Mouse (Mus musculus): ENCODE measurements at regions not wholly inside any gene's neighbourhood (a gene's known extent, or its start where the extent isn't known, plus 50 kb on each side); places are given as distances from the start of the nearest gene placed in this dataset.

GRCm38 (mm10) chr2:160236806-160237205 lies 97.2 kb downstream of the Gm826 start:
- TF ChIP-seq EP300 (IDR thresholded peaks at IDR 0.05; ENCODE audit: low read depth): no peak
- no peak for TF ChIP-seq CTCF (IDR thresholded peaks at IDR 0.05; ENCODE audit: low read depth)

Measured in heart, postnatal 0 days (tissue).